Mouse (Mus musculus) myocyte (in vitro differentiated cells): ENCODE measurements at regions not wholly inside any gene's neighbourhood (a gene's known extent, or its start where the extent isn't known, plus 50 kb on each side); places are given as distances from the start of the nearest gene placed in this dataset.

Experiments
- CEBPB ChIP-seq: IDR thresholded peaks from 2 replicates; pipeline ENCODE4 v1.6.1; 2011; ENCODE audit warnings: mild to moderate bottlenecking, moderate library complexity; ENCODE audit not compliant: poor library complexity, insufficient read depth, severe bottlenecking
- E2F4 ChIP-seq: IDR thresholded peaks from one replicate; pipeline ENCODE4 v1.6.1; 2011; ENCODE audit warnings: mild to moderate bottlenecking, control low read depth, moderate library complexity; ENCODE audit not compliant: insufficient read depth
- MAX ChIP-seq: IDR thresholded peaks from one replicate; pipeline ENCODE4 v1.6.1; 2011; ENCODE audit warnings: low read depth, mild to moderate bottlenecking, control low read depth
- MYOD1 ChIP-seq, 3 experiments: IDR thresholded peaks; one replicate each; pipeline ENCODE4 v1.6.1; 2011; ENCODE audit warnings: control low read depth in 2 of 3, low read depth in 2 of 3, mild to moderate bottlenecking in 2 of 3, moderate library complexity in 1 of 3; ENCODE audit not compliant: insufficient read length in 2 of 3, control insufficient read depth in 1 of 3
- MYOG ChIP-seq, 3 experiments: IDR thresholded peaks; one replicate each; pipeline ENCODE4 v1.6.1; 2011; ENCODE audit warnings: control low read depth in 2 of 3, low read depth in 2 of 3, mild to moderate bottlenecking in 2 of 3; ENCODE audit not compliant: insufficient read length in 2 of 3, control insufficient read depth in 1 of 3, insufficient read depth in 1 of 3
- POLR2A ChIP-seq: IDR thresholded peaks from one replicate; pipeline ENCODE4 v1.6.1; 2011; ENCODE audit warnings: low read depth, mild to moderate bottlenecking, control low read depth, moderate library complexity; ENCODE audit not compliant: insufficient read length
- POLR2AphosphoS2 ChIP-seq: IDR thresholded peaks from one replicate; pipeline ENCODE4 v1.6.1; 2011; ENCODE audit warnings: low read depth, control low read depth; ENCODE audit not compliant: insufficient read length
- REST ChIP-seq: IDR thresholded peaks from one replicate; pipeline ENCODE4 v1.6.1; 2011; ENCODE audit warnings: mild to moderate bottlenecking, control low read depth, moderate library complexity; ENCODE audit not compliant: insufficient read depth, insufficient read length
- TCF12 ChIP-seq: IDR thresholded peaks from one replicate; pipeline ENCODE4 v1.6.1; 2011; ENCODE audit warnings: mild to moderate bottlenecking, control low read depth; ENCODE audit not compliant: poor library complexity, insufficient read depth, severe bottlenecking
- TCF3 ChIP-seq: IDR thresholded peaks from one replicate; pipeline ENCODE4 v1.6.1; 2011; ENCODE audit warnings: low read depth, control low read depth; ENCODE audit not compliant: insufficient read length
- USF1 ChIP-seq: IDR thresholded peaks from one replicate; pipeline ENCODE4 v1.6.1; 2011; ENCODE audit warnings: low read depth, mild to moderate bottlenecking, control low read depth, moderate library complexity

- TF ChIP-seq POLR2A: no peak
- TF ChIP-seq MYOD1 (IDR thresholded peaks at IDR 0.05; ENCODE audit: control insufficient read depth in 1 of 3, insufficient read length in 2 of 3, low read depth in 2 of 3): no peak
- no peak for TF ChIP-seq USF1
- TF ChIP-seq MYOG (IDR thresholded peaks at IDR 0.05; ENCODE audit: control insufficient read depth in 1 of 3, insufficient read depth in 1 of 3, insufficient read length in 2 of 3, low read depth in 2 of 3): no peak
- no peak for TF ChIP-seq E2F4
- no peak for TF ChIP-seq MAX
- TF ChIP-seq POLR2AphosphoS2: no peak
- no peak for TF ChIP-seq TCF12
- no peak for TF ChIP-seq CEBPB
- no peak for TF ChIP-seq TCF3
- no peak for TF ChIP-seq REST
These were observed 69.6 kb upstream of the Ppp2r5c start for GRCm38 (mm10) chr12:110377306-110377705.
